Mouse (Mus musculus) heart, postnatal 36 days (tissue): Measurements from ENCODE around the gene Sh3bgrl2. TPM values are rescaled to one million over a fixed set of nuclear protein-coding genes. Genes with fewer than 3 reads are reported as not detected.

Experiments
- DNase-seq, 2 experiments: peaks; one replicate each; pipeline ENCODE4 v3.0.0; 2021 to 2022
- intact Hi-C: fragments of 180-260 bp; cut with DNase I; formaldehyde crosslinking; loops from one replicate; pipeline ENCODE4 v1.15.1; 2025
- total RNA-seq, 2 experiments: library from RNA; stranded (reverse); gene quantifications; 2 replicates each; pipeline ENCODE4 v1.2.3; 2021

Sh3bgrl2 gene
- total RNA-seq, 2 experiments from 2014 or later, result 4.3 to 6.3 TPM

- DNase-seq, result no peak
- intact Hi-C loops, result no loop called here
These were observed 68.5 kb downstream of the Sh3bgrl2 start for GRCm38 (mm10) chr9:83616586-83617081.

GRCm38 (mm10) chr9:83623455-83623854, 75.3 kb downstream of the Sh3bgrl2 start:
- no peak for DNase-seq
- intact Hi-C loops, result no loop called here

GRCm38 (mm10) chr9:83624193-83624592, 76.1 kb downstream of the Sh3bgrl2 start:
- intact Hi-C loops, result no loop called here
- DNase-seq, result peak in 1 of 2 experiments; percentile 7

- no peak for DNase-seq
- intact Hi-C loops, result no loop called here
These were observed 77.0 kb downstream of the Sh3bgrl2 start for GRCm38 (mm10) chr9:83625085-83625484.

- intact Hi-C loops, result no loop called here
- no peak for DNase-seq
These were observed 80.8 kb downstream of the Sh3bgrl2 start for GRCm38 (mm10) chr9:83628669-83629612.

- DNase-seq, result no peak
- intact Hi-C loops, result no loop called here
These were observed 82.2 kb downstream of the Sh3bgrl2 start for GRCm38 (mm10) chr9:83630341-83630740.

GRCm38 (mm10) chr9:83631920-83632319, 83.8 kb downstream of the Sh3bgrl2 start:
- intact Hi-C loops, result no loop called here
- DNase-seq, result no peak

GRCm38 (mm10) chr9:83634703-83635102, 86.6 kb downstream of the Sh3bgrl2 start:
- intact Hi-C loops, result no loop called here
- no peak for DNase-seq

- intact Hi-C loops, result no loop called here
- no peak for DNase-seq
These were observed 87.9 kb downstream of the Sh3bgrl2 start for GRCm38 (mm10) chr9:83635997-83636396.

GRCm38 (mm10) chr9:83643139-83643538, 95.0 kb downstream of the Sh3bgrl2 start:
- no peak for DNase-seq
- intact Hi-C loops, result no loop called here

- no peak for DNase-seq
- intact Hi-C loops, result no loop called here
These were observed 95.7 kb downstream of the Sh3bgrl2 start for GRCm38 (mm10) chr9:83643833-83644232.

GRCm38 (mm10) chr9:83646215-83646614, 98.1 kb downstream of the Sh3bgrl2 start:
- intact Hi-C loops, result no loop called here

GRCm38 (mm10) chr9:83646691-83647090, 98.6 kb downstream of the Sh3bgrl2 start:
- no peak for DNase-seq
- intact Hi-C loops, result no loop called here

More at GRCm38 (mm10) chr9:83646215-83646614, 98.1 kb downstream of the Sh3bgrl2 start:
- no peak for DNase-seq

- intact Hi-C loops, result no loop called here
- no peak for DNase-seq
These were observed 100.0 kb downstream of the Sh3bgrl2 start for GRCm38 (mm10) chr9:83647919-83648705.

- intact Hi-C loops, result no loop called here
- no peak for DNase-seq
These were observed 100.6 kb downstream of the Sh3bgrl2 start for GRCm38 (mm10) chr9:83648733-83649132.

- intact Hi-C loops, result loop anchor here (2.0 to 5.0 kb wide), 2 partner anchors 39 to 85 kb away; no protein-coding TSS in a partner anchor
- DNase-seq, result no peak
These were observed 103.9 kb downstream of the Sh3bgrl2 start for GRCm38 (mm10) chr9:83652015-83652414.

- intact Hi-C loops, result loop anchor here (2.0 to 5.0 kb wide), 2 partner anchors 38 to 85 kb away; no protein-coding TSS in a partner anchor
- no peak for DNase-seq
These were observed 104.6 kb downstream of the Sh3bgrl2 start for GRCm38 (mm10) chr9:83652590-83653172.

GRCm38 (mm10) chr9:83654601-83655000, 106.5 kb downstream of the Sh3bgrl2 start:
- intact Hi-C loops, result loop anchor here (5.0 kb wide), 1 partner anchor 87 kb away; no protein-coding TSS in a partner anchor
- no peak for DNase-seq

- no peak for DNase-seq
- intact Hi-C loops, result no loop called here
These were observed 109.0 kb downstream of the Sh3bgrl2 start for GRCm38 (mm10) chr9:83656960-83657651.

- intact Hi-C loops, result no loop called here
These were observed 109.5 kb downstream of the Sh3bgrl2 start for GRCm38 (mm10) chr9:83657652-83658002.

More at GRCm38 (mm10) chr9:83657652-83658002, 109.5 kb downstream of the Sh3bgrl2 start:
- DNase-seq, result no peak
